Mouse (Mus musculus) ES-CJ7 (cell line): ENCODE data around the gene Shank2.
A peak's percentile ranks its signal among the peaks of the same experiment; 100 is the strongest.

Experiments
- DNase-seq: peaks from one replicate; pipeline ENCODE4 v3.0.0; 2011; ENCODE audit warnings: low read depth, low spot score

Shank2 gene

GRCm38 (mm10) chr7:144170686-144171085 lies 169.0 kb downstream of the Shank2 start:
- DNase-seq: no peak

- no peak for DNase-seq
These were observed 172.1 kb downstream of the Shank2 start for GRCm38 (mm10) chr7:144173869-144174268.

- DNase-seq: no peak
These were observed 172.6 kb downstream of the Shank2 start for GRCm38 (mm10) chr7:144174329-144174728.

GRCm38 (mm10) chr7:144175025-144175424 lies 173.3 kb downstream of the Shank2 start:
- DNase-seq: no peak

GRCm38 (mm10) chr7:144175481-144176233 lies 173.9 kb downstream of the Shank2 start:
- DNase-seq: peak; percentile 23

GRCm38 (mm10) chr7:144176234-144176730 lies 174.6 kb downstream of the Shank2 start:
- DNase-seq: no peak

- no peak for DNase-seq
These were observed 177.7 kb downstream of the Shank2 start for GRCm38 (mm10) chr7:144179436-144179835.

GRCm38 (mm10) chr7:144180885-144181284 lies 179.2 kb downstream of the Shank2 start:
- DNase-seq: peak; percentile 77

GRCm38 (mm10) chr7:144187869-144188430 lies 186.2 kb downstream of the Shank2 start:
- DNase-seq: no peak

- no peak for DNase-seq
These were observed 187.7 kb downstream of the Shank2 start for GRCm38 (mm10) chr7:144189446-144189845.

GRCm38 (mm10) chr7:144198491-144198890 lies 196.8 kb downstream of the Shank2 start:
- DNase-seq: no peak

- no peak for DNase-seq
These were observed 200.4 kb downstream of the Shank2 start for GRCm38 (mm10) chr7:144202017-144202682.

GRCm38 (mm10) chr7:144204290-144204689 lies 202.6 kb downstream of the Shank2 start:
- DNase-seq: no peak

- DNase-seq: no peak
These were observed 203.4 kb downstream of the Shank2 start for GRCm38 (mm10) chr7:144205161-144205560.

GRCm38 (mm10) chr7:144205837-144206236 lies 204.1 kb downstream of the Shank2 start:
- no peak for DNase-seq

GRCm38 (mm10) chr7:144206254-144206653 lies 204.5 kb downstream of the Shank2 start:
- no peak for DNase-seq

- DNase-seq: no peak
These were observed 205.4 kb downstream of the Shank2 start for GRCm38 (mm10) chr7:144207100-144207499.

GRCm38 (mm10) chr7:144207849-144208248 lies 206.1 kb downstream of the Shank2 start:
- DNase-seq: peak; percentile 52

- peak; percentile 66 for DNase-seq
These were observed 206.9 kb downstream of the Shank2 start for GRCm38 (mm10) chr7:144208628-144209027.

- no peak for DNase-seq
These were observed 208.8 kb downstream of the Shank2 start for GRCm38 (mm10) chr7:144210526-144210925.

GRCm38 (mm10) chr7:144212694-144213093 lies 211.0 kb downstream of the Shank2 start:
- no peak for DNase-seq

- DNase-seq: peak; percentile 67
These were observed 215.5 kb downstream of the Shank2 start for GRCm38 (mm10) chr7:144217192-144217591.

- no peak for DNase-seq
These were observed 227.0 kb downstream of the Shank2 start for GRCm38 (mm10) chr7:144228683-144229082.
